Mouse (Mus musculus): ENCODE measurements around the gene Plce1. TPM values are rescaled to one million over a fixed set of nuclear protein-coding genes. Genes with fewer than 3 reads are reported as not detected.

Plce1 gene
- polyA plus RNA-seq, 1 experiment, result not detected

DNA sequence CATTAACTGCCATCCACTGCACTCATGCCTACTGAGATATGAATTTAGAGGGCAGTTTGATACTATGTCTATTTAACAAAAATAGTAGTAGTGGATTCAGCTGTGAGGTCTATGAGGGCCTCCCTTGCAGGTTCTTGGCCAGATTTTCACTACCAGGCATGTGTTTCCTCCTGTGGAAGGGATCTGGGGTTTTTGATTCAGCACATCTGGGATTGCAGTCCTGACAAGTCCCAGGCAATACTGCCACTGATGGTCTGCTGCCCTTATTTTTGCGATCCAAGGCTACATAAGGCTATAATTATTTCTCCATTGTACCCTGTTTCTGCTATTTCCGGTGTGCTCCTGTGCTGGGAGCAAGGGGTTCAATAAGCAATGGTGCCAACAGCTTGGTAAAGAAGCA is 129.4 kb downstream of the Plce1 start:
- Histone ChIP-seq H3K27ac (ENCODE audit: insufficient read depth, low read depth, low read length) (no peak overlapping the region), H3K4me3 (ENCODE audit: insufficient read depth, low read depth, low read length) (no peak overlapping the region), H3K4me1 (ENCODE audit: control insufficient read depth, insufficient read depth, low read length) (0 out of 2 replicates have a peak, but pooled peaks cover 3% of the 10 kb centered on the region)
- WGBS, result 55% methylated on average over 2 of the region's 2 CpGs
- TF ChIP-seq CTCF (IDR thresholded peaks at IDR 0.05; ENCODE audit: insufficient read depth, low read depth, low read length) (no peak), POLR2A (IDR thresholded peaks at IDR 0.05; ENCODE audit: insufficient read depth, low read depth, low read length) (no peak)

DNA sequence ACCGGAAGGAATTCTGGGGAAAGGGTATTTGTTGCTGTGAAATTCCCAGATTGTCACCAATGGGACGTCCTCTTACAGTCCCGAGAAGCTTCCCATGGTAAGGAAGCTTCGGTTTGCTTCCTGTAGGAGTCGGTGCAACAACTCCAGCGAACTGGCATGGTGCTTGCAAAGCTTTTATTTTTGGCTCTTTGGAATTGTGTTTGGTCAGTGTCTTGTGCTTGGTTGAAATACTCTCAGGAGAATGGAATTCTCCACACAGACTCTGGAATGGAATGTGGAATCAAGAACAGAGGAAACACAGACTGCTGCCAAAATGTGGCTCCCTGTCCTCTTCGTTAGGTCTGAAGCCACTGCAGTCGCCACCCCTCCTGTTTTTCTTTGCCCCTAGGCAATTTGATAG is 129.9 kb downstream of the Plce1 start:
- 90% methylated on average over 8 of the region's 8 CpGs for WGBS
- no peak overlapping the region for H3K27ac ChIP-seq (ENCODE audit: insufficient read depth, low read depth, low read length)
- no peak overlapping the region for H3K4me3 ChIP-seq (ENCODE audit: insufficient read depth, low read depth, low read length)
- peaks cover 5% of the 10 kb centered on the region; the same call in 1 of the 2 replicates for H3K4me1 ChIP-seq (ENCODE audit: control insufficient read depth, insufficient read depth, low read length)
- TF ChIP-seq CTCF (IDR thresholded peaks at IDR 0.05; ENCODE audit: insufficient read depth, low read depth, low read length) (no peak), POLR2A (IDR thresholded peaks at IDR 0.05; ENCODE audit: insufficient read depth, low read depth, low read length) (no peak)

- TF ChIP-seq CTCF (IDR thresholded peaks at IDR 0.05; ENCODE audit: insufficient read depth, low read depth, low read length), result no peak
- no peak for TF ChIP-seq POLR2A (IDR thresholded peaks at IDR 0.05; ENCODE audit: insufficient read depth, low read depth, low read length)
- Histone ChIP-seq H3K4me1 (ENCODE audit: control insufficient read depth, insufficient read depth, low read length) (peaks cover 2% of the 10 kb centered on the region; the same call in 1 of the 2 replicates), H3K27ac (ENCODE audit: insufficient read depth, low read depth, low read length) (no peak overlapping the region), H3K4me3 (ENCODE audit: insufficient read depth, low read depth, low read length) (no peak overlapping the region)
- WGBS, result 54% methylated on average over 11 of the region's 11 CpGs
Measured at GRCm38 (mm10) chr19:38614067-38614675, 133.3 kb downstream of the Plce1 start.

DNA sequence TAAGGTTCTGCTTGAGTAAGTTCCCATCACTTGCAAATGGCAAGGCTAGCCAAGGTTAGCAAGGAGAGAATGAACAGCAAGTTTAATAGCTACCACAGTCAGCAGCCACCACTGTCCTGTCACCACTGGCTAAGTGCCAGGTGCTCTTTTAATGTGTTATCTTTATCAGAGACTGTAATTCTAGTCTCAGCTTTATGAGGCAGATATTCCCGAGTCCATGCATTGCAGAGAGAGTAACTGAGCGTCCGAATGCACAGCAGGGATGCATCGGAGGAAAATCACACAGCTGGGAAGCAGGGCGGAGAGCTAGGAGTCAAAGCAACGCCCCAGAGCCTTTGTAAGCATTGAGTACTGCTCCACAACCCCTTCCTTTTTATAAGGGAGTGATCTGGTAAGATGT is 134.4 kb downstream of the Plce1 start:
- Histone ChIP-seq H3K4me3 (ENCODE audit: insufficient read depth, low read depth, low read length) (no peak overlapping the region), H3K4me1 (ENCODE audit: control insufficient read depth, insufficient read depth, low read length) (peaks cover 2% of the 10 kb centered on the region; the same call in 1 of the 2 replicates), H3K27ac (ENCODE audit: insufficient read depth, low read depth, low read length) (no peak overlapping the region)
- TF ChIP-seq POLR2A (IDR thresholded peaks at IDR 0.05; ENCODE audit: insufficient read depth, low read depth, low read length) (no peak), CTCF (IDR thresholded peaks at IDR 0.05; ENCODE audit: insufficient read depth, low read depth, low read length) (no peak)
- 22% methylated on average over 6 of the region's 6 CpGs for WGBS

DNA sequence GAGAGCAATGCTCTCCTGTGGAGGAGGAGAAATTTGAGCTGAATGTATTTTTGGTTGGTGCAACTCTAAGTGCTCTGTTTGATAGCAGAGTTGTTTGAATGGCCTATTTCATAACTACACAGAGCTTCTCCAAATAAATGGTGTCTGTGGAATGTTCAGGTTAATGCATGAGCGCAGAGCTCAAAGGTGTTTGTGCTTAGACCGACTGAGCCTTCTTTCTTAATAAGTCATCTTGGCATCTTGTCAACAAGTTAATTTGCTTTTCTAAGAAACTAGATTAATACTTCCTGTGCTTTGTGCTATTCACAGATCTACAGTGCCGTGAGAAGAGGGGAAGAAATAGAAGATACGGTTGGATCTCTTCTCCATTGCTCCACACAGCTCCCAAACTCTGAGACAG is 139.2 kb downstream of the Plce1 start:
- 53% methylated on average over 4 of the region's 4 CpGs for WGBS
- Histone ChIP-seq H3K4me1 (ENCODE audit: control insufficient read depth, insufficient read depth, low read length) (peaks cover 2% of the 10 kb centered on the region; the same call in 1 of the 2 replicates), H3K27ac (ENCODE audit: insufficient read depth, low read depth, low read length) (no peak overlapping the region), H3K4me3 (ENCODE audit: insufficient read depth, low read depth, low read length) (no peak overlapping the region)
- TF ChIP-seq POLR2A (IDR thresholded peaks at IDR 0.05; ENCODE audit: insufficient read depth, low read depth, low read length) (no peak), CTCF (IDR thresholded peaks at IDR 0.05; ENCODE audit: insufficient read depth, low read depth, low read length) (no peak)

DNA sequence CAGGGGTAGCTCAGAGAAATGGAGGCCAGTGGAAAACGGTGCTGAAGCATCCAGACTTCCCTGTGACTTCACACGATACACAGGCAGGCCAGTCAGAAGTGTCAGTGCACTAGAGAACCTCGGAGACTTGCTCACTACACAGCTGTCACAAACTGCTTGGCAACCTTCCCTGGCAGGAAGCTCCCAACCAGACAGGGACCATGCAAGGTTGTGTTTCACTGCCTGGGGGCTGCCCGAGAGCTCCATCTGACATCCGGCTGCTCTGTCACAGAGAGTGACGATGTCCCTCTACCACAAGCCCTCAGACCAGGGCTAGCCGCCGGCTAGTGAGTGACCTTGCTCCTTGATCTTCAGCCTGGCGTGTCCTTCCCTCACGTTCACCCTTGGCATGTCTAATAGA is 140.6 kb downstream of the Plce1 start:
- TF ChIP-seq CTCF (IDR thresholded peaks at IDR 0.05; ENCODE audit: insufficient read depth, low read depth, low read length) (no peak), POLR2A (IDR thresholded peaks at IDR 0.05; ENCODE audit: insufficient read depth, low read depth, low read length) (no peak)
- no peak overlapping the region for H3K27ac ChIP-seq (ENCODE audit: insufficient read depth, low read depth, low read length)
- WGBS, result 79% methylated on average over 10 of the region's 10 CpGs
- H3K4me3 ChIP-seq (ENCODE audit: insufficient read depth, low read depth, low read length), result no peak overlapping the region
- H3K4me1 ChIP-seq (ENCODE audit: control insufficient read depth, insufficient read depth, low read length), result no peaks in the 10 kb centered on the region

DNA sequence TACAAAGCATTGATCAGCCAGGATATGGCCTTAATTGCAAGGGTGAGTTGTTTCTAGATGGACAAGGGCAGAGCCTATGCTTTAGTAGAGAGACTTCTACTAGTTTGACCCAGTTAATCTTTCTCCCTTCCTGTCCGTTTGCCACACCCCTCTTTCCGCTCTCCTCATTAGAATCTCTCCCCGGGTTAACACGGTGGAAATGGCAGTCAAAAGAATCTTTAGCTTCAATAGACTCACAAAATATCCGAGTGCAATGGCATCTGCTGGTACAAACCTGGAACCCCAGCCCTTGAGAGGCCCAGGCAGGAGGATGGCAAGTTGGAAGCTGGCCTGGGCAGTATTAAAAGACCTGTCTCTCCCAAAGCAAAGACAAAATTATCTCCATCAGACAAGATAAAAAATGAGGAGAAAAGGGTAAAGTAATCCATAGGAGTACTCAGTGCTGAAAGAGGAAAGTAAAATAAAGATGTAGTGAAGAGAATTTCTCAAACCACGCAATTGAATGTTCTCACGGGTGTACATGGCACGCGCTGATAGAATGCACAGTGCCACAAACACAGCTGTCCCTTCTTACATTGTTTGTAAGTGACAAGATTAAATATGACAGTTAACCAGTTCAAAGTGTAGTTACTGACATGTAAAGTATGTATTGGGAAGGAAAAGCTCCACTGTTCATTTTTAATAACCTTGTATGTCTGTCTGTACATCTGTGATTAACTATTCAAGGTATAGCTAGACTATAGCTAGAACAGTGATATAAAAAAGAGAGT is 145.5 kb downstream of the Plce1 start:
- no peaks in the 10 kb centered on the region for H3K4me1 ChIP-seq (ENCODE audit: control insufficient read depth, insufficient read depth, low read length)
- TF ChIP-seq CTCF (IDR thresholded peaks at IDR 0.05; ENCODE audit: insufficient read depth, low read depth, low read length) (no peak), POLR2A (IDR thresholded peaks at IDR 0.05; ENCODE audit: insufficient read depth, low read depth, low read length) (no peak)
- 79% methylated on average over 9 of the region's 9 CpGs for WGBS
- H3K27ac ChIP-seq (ENCODE audit: insufficient read depth, low read depth, low read length), result no peak overlapping the region
- H3K4me3 ChIP-seq (ENCODE audit: insufficient read depth, low read depth, low read length), result no peak overlapping the region

GRCm38 (mm10) chr19:38627075-38627768 is 146.3 kb downstream of the Plce1 start:
- H3K4me3 ChIP-seq (ENCODE audit: insufficient read depth, low read depth, low read length), result no peak overlapping the region
- H3K4me1 ChIP-seq (ENCODE audit: control insufficient read depth, insufficient read depth, low read length), result no peaks in the 10 kb centered on the region
- no peak overlapping the region for H3K27ac ChIP-seq (ENCODE audit: insufficient read depth, low read depth, low read length)
- WGBS, result 86% methylated on average over 9 of the region's 9 CpGs
- TF ChIP-seq CTCF (IDR thresholded peaks at IDR 0.05; ENCODE audit: insufficient read depth, low read depth, low read length), result no peak
- no peak for TF ChIP-seq POLR2A (IDR thresholded peaks at IDR 0.05; ENCODE audit: insufficient read depth, low read depth, low read length)

DNA sequence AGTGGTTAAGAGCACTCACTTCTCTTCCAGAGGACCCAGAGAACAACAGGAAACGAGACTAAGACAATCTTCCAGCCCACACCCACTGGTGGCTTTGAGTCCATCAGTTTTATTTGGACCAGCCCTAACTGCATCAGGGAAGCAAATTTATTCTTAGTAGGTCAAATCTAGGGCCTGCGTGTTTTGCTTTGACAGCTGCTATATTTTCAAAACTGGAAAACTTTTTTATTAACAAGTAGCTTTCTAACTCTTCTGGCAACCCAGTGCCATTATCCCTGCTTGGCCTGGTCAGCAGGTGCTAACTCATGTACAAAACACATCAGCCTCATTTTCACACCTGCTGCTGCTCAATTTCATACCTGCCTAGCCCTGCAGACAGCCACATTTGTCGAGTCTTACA is 151.3 kb downstream of the Plce1 start:
- Histone ChIP-seq H3K27ac (ENCODE audit: insufficient read depth, low read depth, low read length) (no peak overlapping the region), H3K4me3 (ENCODE audit: insufficient read depth, low read depth, low read length) (no peak overlapping the region), H3K4me1 (ENCODE audit: control insufficient read depth, insufficient read depth, low read length) (no peaks in the 10 kb centered on the region)
- 81% methylated on average over 3 of the region's 3 CpGs for WGBS
- TF ChIP-seq POLR2A (IDR thresholded peaks at IDR 0.05; ENCODE audit: insufficient read depth, low read depth, low read length) (no peak), CTCF (IDR thresholded peaks at IDR 0.05; ENCODE audit: insufficient read depth, low read depth, low read length) (no peak)

All from olfactory bulb, adult 2 months (tissue).